Mouse (Mus musculus) heart, postnatal 25 days (tissue): ENCODE data around the gene Ttll12. TPM values are rescaled to one million over a fixed set of nuclear protein-coding genes. Genes with fewer than 3 reads are reported as not detected.

Experiments used
- DNase-seq: peaks from one replicate; pipeline ENCODE4 v3.0.0; 2022; ENCODE audit warnings: low spot score
- intact Hi-C: fragments of 180-260 bp; cut with DNase I; formaldehyde crosslinking; loops from one replicate; pipeline ENCODE4 v1.15.1; 2025
- total RNA-seq, 2 experiments: library from RNA; stranded (reverse); gene quantifications; 2 replicates each; pipeline ENCODE4 v1.2.3; 2021

Ttll12 gene
- total RNA-seq, 2 experiments from 2014 or later = 5.5 to 6.1 TPM

- no peak for DNase-seq
Measured at GRCm38 (mm10) chr15:83530688-83531087, 64.3 kb downstream of the Ttll12 start.

DNA sequence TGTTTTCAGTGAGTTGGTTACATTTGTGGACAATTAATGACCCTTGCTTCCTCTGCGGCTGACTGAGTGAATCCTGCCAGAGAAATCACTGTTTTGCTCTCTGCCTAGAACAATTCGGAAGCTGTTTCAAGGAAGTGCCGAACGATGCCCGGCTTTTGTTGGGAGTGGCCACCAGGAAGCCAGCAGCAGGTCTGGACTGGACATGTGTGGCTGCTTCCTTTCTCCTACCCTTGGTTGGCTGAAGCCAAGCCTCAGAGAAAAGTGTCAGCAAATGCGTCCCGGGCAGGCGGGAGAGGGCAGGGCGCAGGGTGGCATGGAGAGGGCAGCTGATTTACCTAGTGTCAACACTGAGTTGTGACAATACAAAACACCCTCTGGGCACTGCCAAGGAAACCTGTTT lies 64.7 kb downstream of the Ttll12 start:
- peak; percentile 52 for DNase-seq
- intact Hi-C loops = no loop called here

More at GRCm38 (mm10) chr15:83530688-83531087, 64.3 kb downstream of the Ttll12 start:
- intact Hi-C loops = loop anchor here (1.0 kb wide), 1 partner anchor 23 kb away; no protein-coding TSS in a partner anchor

GRCm38 (mm10) chr15:83529765-83530164 lies 65.2 kb downstream of the Ttll12 start:
- DNase-seq = no peak
- intact Hi-C loops = no loop called here

GRCm38 (mm10) chr15:83528892-83529291 lies 66.1 kb downstream of the Ttll12 start:
- intact Hi-C loops = no loop called here
- DNase-seq = no peak

DNA sequence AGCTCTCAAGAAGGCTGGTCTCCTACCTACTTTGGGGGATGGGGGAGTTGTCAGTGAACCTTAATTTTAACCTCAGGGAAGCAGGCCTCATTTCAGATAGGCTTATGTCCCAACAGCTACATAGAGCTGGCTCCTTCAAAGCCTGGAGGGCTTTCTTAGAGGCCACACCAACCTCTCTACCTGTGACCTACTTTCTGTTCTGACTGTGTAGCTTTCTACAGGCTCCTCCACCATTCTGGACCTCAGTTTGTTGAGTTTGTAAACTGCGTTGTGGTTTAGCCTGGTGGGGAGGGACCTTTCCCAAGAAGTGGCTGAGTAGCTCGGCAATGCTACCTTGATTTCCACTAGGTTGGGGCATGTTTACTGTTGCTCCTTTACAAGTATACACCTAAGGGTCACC lies 67.2 kb downstream of the Ttll12 start:
- intact Hi-C loops = no loop called here

GRCm38 (mm10) chr15:83527092-83527437 lies 67.9 kb downstream of the Ttll12 start:
- intact Hi-C loops = no loop called here
- no peak for DNase-seq

More for the DNA sequence above, 67.2 kb downstream of the Ttll12 start:
- no peak for DNase-seq

GRCm38 (mm10) chr15:83526424-83527091 lies 68.4 kb downstream of the Ttll12 start, which contains the start of gene Bik:
Bik (plus strand) TSS chr15:83526862.
- peak; percentile 55 for DNase-seq
- intact Hi-C loops = no loop called here

Other genes starting within 250 kb of the Ttll12 start
- 10 to 100 TPM in 1 of 2 experiments, 1 to 10 TPM in 1; 8.7 to 10.3 TPM for gene Arfgap3, start 244.9 kb downstream of the Ttll12 start, total RNA-seq
- gene Pacsin2, start 130.6 kb downstream of the Ttll12 start, total RNA-seq = 100 to 1,000 TPM; 179 to 215 TPM
- gene Ttll1, start 84.3 kb downstream of the Ttll12 start, total RNA-seq = 10 to 100 TPM; 49.0 to 53.0 TPM
- gene Bik, start 68.3 kb downstream of the Ttll12 start, total RNA-seq = 10 to 100 TPM in 1 of 2 experiments, 1 to 10 TPM in 1; 9.3 to 11.8 TPM
- 10 to 100 TPM; 61.7 to 65.1 TPM for gene Tspo, start 31.6 kb downstream of the Ttll12 start, total RNA-seq
- 10 to 100 TPM; 36.6 to 39.6 TPM for gene Mcat, start 31.4 kb downstream of the Ttll12 start, total RNA-seq
- 1 to 10 TPM; 1.1 to 1.2 TPM for gene Scube1, start 129.9 kb upstream of the Ttll12 start, total RNA-seq
- not detected for gene Mpped1, start 184.3 kb upstream of the Ttll12 start, total RNA-seq